Mouse (Mus musculus) intestine, postnatal 0 days (tissue): Measurements from ENCODE around the gene Acsm2. TPM values are rescaled to one million over a fixed set of nuclear protein-coding genes. Genes with fewer than 3 reads are reported as not detected.

Experiments
- ATAC-seq: fragments of 200-750 bp; cut with Nextera tagmentation; 2 replicates; pipeline ENCODE4 v1.8.0; 2017; ENCODE audit warnings: mild to moderate bottlenecking, moderate TSS enrichment, moderate library complexity
- H3K27ac ChIP-seq: fragments of 300-500 bp; sonication (generic); 2 replicates; pipeline ENCODE4 v1.5.1; 2014; ENCODE audit warnings: mild to moderate bottlenecking, low read depth, low read length, moderate library complexity
- H3K27me3 ChIP-seq: fragments of 300-500 bp; sonication (generic); replicated peaks from 2 replicates; pipeline ENCODE4 v1.6.1; 2014; ENCODE audit warnings: low read length, mixed read lengths; ENCODE audit not compliant: control insufficient read depth, insufficient read depth
- H3K36me3 ChIP-seq: fragments of 300-500 bp; sonication (generic); 2 replicates; pipeline ENCODE4 v1.6.1; 2014; ENCODE audit warnings: mild to moderate bottlenecking, moderate library complexity; ENCODE audit not compliant: control insufficient read depth, insufficient read depth
- H3K4me1 ChIP-seq: fragments of 300-500 bp; sonication (generic); replicated peaks from 2 replicates; pipeline ENCODE4 v1.6.1; 2014; ENCODE audit warnings: antibody characterized with exemption, low read length, mixed read lengths; ENCODE audit not compliant: control insufficient read depth, insufficient read depth
- H3K4me2 ChIP-seq: fragments of 300-500 bp; sonication (generic); replicated peaks from 2 replicates; pipeline ENCODE4 v1.6.1; 2014; ENCODE audit warnings: low read depth, mild to moderate bottlenecking, moderate library complexity
- H3K4me3 ChIP-seq: fragments of 300-500 bp; sonication (generic); 2 replicates; pipeline ENCODE4 v1.5.1; 2014; ENCODE audit warnings: low read depth, low read length
- H3K9ac ChIP-seq: fragments of 300-500 bp; sonication (generic); 2 replicates; pipeline ENCODE4 v1.6.1; 2014; ENCODE audit warnings: mild to moderate bottlenecking, low read depth, low read length
- H3K9me3 ChIP-seq: fragments of 300-500 bp; sonication (generic); 2 replicates; pipeline ENCODE4 v1.6.1; 2016; ENCODE audit warnings: mixed run types; ENCODE audit not compliant: control insufficient read depth
- CTCF ChIP-seq: sonication (generic); IDR thresholded peaks from 2 replicates; pipeline ENCODE4 v1.5.1; 2016; ENCODE audit warnings: low read depth, mild to moderate bottlenecking, control low read depth, antibody characterized with exemption, moderate library complexity
- WGBS: fragments of 180-500 bp; shearing (Covaris S2); extraction: QIAGEN DNeasy Blood & Tissue Kit; methylation state at CpG from one replicate; pipeline ENCODE4 v1.1.7; 2014; 5-methylcytosine and 5-hydroxymethylcytosine counted together
- polyA plus RNA-seq: library from polyadenylated mRNA; unstranded; fragments of >200 nt; fragmentation: Nextera tagmentation; extraction: Ambion mirVana; gene quantifications from 2 replicates; pipeline ENCODE4 v1.2.1, GENCODE M21; 2015

Gene Acsm2
- polyA plus RNA-seq, 1 experiment from 2014 or later, result not detected

DNA sequence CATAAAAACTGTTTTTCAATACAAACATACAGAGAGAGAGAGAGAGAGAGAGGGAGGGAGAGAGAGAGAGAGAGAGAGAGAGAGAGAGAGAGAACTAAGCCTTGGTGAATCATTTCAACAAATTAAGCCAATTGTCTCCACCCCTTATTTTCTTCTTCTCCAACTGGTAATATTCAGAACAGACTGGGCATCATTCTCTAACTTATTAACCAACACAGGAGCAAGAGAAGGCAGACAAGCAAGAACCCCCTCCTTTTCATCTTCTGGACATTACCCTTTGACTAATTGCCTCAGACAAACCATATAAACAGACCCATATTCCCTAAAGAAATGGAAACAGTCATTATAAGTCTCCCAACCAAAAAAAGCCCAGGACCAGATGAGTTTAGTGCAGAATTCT lies 84.6 kb downstream of the Acsm2 start:
- H3K4me1 ChIP-seq, result no peaks in the 10 kb centered on the region
- no peaks in the 10 kb centered on the region for H3K27me3 ChIP-seq
- H3K9ac ChIP-seq, result no peak overlapping the region
- no peaks in the 10 kb centered on the region for H3K9me3 ChIP-seq
- no peak for TF ChIP-seq CTCF
- ATAC-seq, result no peak
- no peak overlapping the region for H3K4me3 ChIP-seq
- no peak overlapping the region for H3K27ac ChIP-seq
- no peaks in the 10 kb centered on the region for H3K36me3 ChIP-seq
- no peak overlapping the region for H3K4me2 ChIP-seq

DNA sequence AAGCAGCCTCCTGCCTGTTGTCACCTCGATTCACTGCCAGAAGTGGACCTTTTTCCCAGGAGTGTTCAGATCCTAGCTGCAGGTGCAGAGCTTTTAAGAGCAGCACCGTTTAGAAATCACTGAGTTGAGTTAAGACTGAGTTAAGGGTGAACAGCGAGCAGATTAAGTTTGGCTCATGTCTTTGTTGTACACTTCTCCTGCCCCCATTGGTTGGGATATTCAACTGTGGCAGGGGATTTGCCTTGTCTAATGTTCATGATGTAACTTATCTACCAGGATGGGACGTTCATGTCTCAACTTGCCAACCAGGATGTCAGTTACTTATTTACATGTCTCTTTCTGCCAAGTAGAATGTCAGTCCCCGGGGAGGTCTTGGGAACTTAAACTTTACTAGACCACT lies 88.2 kb downstream of the Acsm2 start:
- ATAC-seq, result no peak
- H3K4me1 ChIP-seq, result no peaks in the 10 kb centered on the region
- no peak overlapping the region for H3K27ac ChIP-seq
- H3K4me3 ChIP-seq, result no peak overlapping the region
- no peak overlapping the region for H3K9ac ChIP-seq
- no peaks in the 10 kb centered on the region for H3K9me3 ChIP-seq
- no peak overlapping the region for H3K4me2 ChIP-seq
- TF ChIP-seq CTCF, result no peak
- no peaks in the 10 kb centered on the region for H3K36me3 ChIP-seq
- H3K27me3 ChIP-seq, result no peaks in the 10 kb centered on the region
- 71% methylated on average over 5 of the region's 5 CpGs for WGBS

Other genes with a start within 250 kb of the Acsm2 start
- 0.17 and 0.34 TPM in 2 replicates for gene Gp2, start 95.1 kb upstream of the Acsm2 start, polyA plus RNA-seq
- gene Umod, start 75.1 kb upstream of the Acsm2 start, polyA plus RNA-seq, result not detected in 2 replicates
- not detected in 2 replicates for gene Acsm5, start 34.9 kb upstream of the Acsm2 start, polyA plus RNA-seq
- gene Pdilt, start 30.9 kb upstream of the Acsm2 start, polyA plus RNA-seq, result not detected in 2 replicates
- gene Acsm1, start 52.7 kb downstream of the Acsm2 start, polyA plus RNA-seq, result not detected in 2 replicates
- gene Acsm4, start 135.7 kb downstream of the Acsm2 start, polyA plus RNA-seq, result not detected in 2 replicates
- gene Thumpd1, start 166.5 kb downstream of the Acsm2 start, polyA plus RNA-seq, result 23.2 and 23.8 TPM in 2 replicates
- 0.80 and 0.94 TPM in 2 replicates for gene Acsm3, start 206.6 kb downstream of the Acsm2 start, polyA plus RNA-seq
- 4.1 and 6.5 TPM in 2 replicates for gene Rexo5, start 239.7 kb downstream of the Acsm2 start, polyA plus RNA-seq
- 4.2 and 5.0 TPM in 2 replicates for gene Eri2, start 239.7 kb downstream of the Acsm2 start, polyA plus RNA-seq